Mouse (Mus musculus) activated CD4-positive, CD25-positive, alpha-beta regulatory T cell, adult 4 months (primary cell): Measurements from ENCODE around the gene Slit3. TPM values are rescaled to one million over a fixed set of nuclear protein-coding genes. Genes with fewer than 3 reads are reported as not detected.

ENCODE experiments used
- ATAC-seq: one replicate; pipeline ENCODE4 v1.8.0; 2017
- polyA plus RNA-seq, 2 experiments: library from polyadenylated mRNA; unstranded; fragments of 100-300 nt; shearing (Covaris generic); gene quantifications; one replicate each; pipeline ENCODE4 v1.2.1; 2017

Gene Slit3
- polyA plus RNA-seq, 2 experiments from 2014 or later, result not detected

DNA sequence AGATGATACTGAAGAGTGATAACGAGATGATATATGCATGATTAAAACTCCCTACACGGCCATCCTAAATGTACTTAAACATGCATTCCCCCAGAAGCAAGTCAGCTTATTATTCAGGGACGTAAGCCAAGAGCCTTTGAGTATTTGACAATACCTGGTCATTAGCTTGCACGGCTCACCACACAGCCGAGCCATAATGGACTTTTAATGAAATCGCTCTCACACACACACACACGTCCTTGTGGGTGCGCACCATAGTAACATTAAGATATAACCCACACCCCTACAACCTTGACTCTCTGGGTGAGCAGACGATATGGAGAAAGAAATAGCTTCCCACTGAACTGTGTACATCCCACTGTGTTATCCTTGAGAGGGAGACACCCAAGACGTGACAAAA, 82.6 kb downstream of the Slit3 start:
- no peak for ATAC-seq

DNA sequence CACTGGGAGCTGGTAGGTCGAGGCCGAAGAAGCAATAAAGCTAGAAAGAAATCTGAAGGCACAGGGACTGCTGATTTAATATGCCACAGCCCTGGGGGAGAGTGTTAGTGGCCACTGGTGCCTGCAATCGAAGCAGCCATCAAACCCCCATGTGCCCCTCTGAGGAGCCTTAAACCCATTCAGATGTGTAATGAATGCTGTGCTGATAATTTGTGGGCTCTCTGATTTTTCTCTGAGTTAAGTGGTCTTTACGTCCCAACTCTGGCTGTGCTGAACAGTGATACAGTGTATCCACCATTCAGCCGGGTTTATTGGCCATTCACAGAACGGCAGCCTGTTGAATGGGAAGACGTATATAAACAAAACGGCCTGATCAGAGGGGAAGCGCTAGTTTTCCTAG, 83.1 kb downstream of the Slit3 start:
- no peak for ATAC-seq

DNA sequence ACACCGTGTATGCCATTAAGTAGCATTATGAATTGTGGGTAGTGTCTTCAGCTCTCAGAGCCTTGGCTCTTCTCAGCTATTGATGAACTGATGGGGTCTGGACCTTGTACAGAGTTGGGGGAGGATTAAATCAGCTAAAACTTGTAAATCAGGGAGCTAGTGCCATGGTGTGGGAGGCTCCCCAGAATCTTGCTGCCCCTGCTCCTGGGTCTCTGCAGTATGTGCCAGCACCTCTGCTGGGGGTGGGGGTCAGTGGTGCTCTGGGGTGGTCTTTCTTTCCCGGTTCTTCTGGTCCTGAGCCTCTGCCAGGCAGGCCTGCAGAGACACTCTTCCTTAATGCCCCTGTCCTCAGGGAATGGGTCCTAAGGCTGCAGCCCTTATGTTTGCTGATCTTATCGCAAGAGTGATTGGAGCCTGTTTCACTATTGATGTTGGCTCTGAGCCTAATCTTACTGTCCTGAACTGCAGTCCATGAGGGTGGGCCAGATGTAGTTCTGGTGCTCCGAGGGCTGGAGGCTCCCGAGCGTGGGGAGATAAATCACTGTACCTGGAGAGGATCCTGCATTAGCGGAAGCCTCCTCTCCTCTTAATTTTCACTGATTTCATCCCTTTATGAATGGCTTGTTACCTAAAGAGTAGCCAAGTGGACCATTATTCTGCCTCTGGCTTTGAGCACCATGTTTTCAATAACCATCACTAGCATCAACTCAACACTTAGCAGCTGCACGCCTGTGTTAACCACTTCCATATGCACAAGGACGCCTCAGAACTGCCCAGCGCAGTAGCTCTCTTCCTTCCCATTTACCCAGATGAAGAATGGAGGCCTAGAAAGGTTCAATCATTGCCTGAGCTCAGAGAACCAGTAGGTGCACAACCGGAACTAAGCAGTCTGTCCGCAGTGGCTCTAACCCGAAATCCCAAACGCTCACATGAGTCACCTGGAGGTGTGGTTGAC, 90.0 kb downstream of the Slit3 start:
- no peak for ATAC-seq

DNA sequence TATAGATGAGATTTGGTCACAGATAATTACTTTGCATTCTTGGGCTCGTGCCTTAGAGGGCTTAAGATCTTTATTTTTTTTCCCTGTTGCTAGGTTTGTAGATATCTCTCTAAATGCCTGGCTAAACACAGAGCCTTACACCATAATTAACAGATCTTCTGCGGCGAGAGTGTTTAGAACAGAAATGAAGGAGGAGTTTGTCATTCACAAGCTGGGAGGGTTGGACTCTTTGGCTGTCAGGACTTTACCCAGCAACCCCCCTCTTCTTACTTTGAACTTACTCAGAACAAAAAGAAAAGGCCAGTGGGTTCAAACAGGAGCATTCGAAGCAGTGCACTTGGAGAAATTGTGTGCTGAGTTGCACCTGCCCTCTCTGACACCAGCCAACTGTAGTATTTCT, 103.0 kb downstream of the Slit3 start:
- ATAC-seq, result no peak

DNA sequence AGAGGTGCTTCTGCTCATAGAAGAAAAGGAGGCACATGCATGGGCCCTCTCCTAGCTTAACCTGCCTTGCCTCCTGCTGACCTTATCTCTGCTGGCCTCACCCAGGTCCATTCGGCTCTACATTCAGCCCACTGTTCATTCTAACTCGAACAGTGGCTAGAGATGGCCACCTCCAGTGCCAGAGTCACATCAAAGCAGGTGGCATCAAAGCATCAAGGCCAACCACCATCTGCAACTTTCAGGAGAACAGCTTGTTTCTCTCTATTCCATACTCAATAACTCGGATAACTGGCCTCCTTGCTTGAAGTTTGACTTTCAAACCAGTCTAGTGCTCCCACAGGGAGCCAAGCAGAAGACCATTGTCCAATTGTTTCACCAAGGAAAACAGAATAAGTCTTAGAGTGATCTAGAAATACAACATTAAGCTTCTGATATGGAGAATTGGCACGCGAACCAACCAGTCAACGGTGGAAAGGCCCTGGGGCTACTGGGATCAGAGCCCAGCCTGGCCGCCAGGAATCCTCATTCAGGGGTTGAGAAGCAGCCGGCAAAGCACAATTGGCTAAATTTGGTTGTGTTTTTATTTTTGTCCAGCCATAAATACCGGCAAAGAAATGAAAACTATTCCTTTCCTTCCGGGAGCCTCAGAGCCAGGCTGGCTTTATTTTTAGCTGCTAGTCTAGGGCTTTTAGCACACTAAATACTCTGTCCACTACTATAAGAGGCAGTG, 110.5 kb downstream of the Slit3 start:
- no peak for ATAC-seq

DNA sequence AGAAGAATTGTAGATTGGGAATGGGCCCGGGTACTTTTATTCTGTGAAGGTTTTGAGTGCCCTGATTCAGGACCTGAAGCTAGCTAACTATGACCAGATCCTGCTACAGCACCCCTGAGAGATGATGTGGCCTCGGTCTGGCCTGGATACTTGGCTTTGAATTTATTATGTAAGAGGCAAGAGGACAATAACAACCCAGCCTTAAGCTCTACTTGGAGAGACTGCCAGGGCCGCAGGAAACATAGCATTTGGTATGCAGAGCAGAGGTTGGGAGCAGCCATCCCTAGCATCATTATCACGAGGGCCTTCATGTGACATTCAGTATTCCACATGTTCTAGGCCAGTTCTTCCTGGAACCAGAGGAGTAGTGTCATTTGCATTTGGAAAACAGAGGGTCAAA, 111.3 kb downstream of the Slit3 start:
- no peak for ATAC-seq

DNA sequence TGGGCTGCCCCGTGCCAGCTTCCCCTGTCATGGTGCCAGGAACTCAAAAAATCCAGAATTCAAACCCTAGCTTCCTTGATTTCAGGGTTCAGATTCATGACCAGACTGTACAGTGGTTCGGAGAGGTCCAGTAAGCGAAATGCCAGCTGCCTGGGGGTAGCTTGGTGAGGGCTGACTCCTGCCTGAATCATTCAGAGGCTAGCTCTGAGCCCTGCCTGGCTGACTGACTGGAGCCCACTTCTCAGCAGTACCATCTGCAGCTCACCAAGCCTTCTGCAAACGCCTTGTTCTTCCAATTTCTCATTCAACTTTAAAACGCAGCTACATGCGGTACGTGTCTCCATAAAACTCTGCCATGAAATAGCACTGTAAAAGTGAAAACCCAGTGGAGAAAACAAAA, 120.4 kb downstream of the Slit3 start:
- ATAC-seq, result no peak

DNA sequence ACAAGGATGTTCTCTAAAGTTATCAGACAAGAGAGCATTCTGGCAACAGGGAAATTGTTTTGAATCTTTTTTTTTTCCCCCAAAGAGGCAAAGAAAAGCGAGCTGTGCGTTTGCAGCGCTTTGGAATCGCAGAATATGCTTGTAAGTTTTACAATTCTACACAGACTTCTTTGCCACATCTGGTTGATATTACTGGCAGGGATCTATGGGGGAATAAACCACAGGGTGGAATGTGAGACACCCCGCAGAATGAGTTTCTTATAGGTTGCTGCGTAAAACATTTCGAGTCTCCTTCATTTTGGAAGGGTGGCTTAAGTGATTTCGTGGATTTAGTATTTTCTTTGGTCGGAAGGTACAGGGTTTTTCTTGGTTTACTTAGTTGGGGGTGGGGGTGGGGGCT, 122.6 kb downstream of the Slit3 start:
- no peak for ATAC-seq

DNA sequence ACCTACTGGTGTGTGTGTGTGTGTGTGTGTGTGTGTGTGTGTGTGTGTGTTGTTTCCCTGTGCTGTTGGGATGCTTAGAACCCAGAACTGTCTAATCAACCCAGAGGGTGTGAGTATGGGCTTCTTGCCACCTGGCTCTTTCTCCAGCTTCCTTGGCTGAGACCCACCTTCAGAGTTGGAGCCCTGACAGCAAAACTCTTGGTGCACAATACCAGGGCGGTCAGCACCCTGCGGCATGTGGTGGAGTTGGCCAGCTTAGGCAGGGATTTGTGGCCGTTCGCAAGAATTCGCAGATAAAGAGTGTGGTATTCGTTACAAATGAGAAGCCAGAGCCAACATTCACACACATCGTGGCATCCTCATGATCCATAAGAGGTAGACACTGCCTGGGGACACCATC, 123.5 kb downstream of the Slit3 start:
- no peak for ATAC-seq

DNA sequence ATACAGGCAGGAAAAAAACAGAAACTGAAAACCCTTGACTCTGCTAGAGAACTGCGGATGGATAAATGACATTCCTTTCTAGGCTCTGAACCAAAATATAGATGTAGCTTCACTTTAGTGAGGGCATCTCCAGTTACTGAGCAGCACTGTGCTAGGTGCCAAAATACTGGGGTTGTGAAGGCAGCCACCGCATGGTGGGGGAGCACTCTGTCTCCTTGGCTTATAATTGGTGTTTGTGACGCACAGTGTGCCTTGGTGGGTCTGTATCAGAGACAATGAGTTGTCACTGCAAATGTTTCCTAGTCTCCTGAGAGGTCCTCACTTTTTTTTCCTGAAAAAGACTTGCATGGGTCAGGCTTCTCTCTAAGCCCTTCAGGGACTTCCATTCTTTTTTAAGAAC, 125.6 kb downstream of the Slit3 start:
- no peak for ATAC-seq

DNA sequence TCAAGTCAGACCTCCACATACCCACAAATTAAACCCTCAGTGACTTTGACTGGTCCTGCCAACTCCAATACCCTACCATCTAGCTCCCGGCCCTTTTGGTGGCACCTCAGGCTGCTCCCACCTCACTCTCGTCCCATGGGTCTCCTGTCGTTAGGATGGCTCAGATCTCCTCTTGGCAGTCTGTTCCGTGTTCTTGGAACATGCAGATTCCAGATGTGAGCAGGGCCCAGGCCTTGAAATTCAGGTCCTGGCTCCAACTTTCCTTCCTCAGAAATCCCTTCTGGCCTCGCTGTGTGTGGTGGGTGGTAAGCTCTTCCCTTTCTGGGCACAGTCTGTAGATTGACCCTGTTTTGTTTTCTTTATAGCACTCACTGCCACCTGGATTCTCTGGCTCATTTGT, 127.1 kb downstream of the Slit3 start:
- ATAC-seq, result no peak

DNA sequence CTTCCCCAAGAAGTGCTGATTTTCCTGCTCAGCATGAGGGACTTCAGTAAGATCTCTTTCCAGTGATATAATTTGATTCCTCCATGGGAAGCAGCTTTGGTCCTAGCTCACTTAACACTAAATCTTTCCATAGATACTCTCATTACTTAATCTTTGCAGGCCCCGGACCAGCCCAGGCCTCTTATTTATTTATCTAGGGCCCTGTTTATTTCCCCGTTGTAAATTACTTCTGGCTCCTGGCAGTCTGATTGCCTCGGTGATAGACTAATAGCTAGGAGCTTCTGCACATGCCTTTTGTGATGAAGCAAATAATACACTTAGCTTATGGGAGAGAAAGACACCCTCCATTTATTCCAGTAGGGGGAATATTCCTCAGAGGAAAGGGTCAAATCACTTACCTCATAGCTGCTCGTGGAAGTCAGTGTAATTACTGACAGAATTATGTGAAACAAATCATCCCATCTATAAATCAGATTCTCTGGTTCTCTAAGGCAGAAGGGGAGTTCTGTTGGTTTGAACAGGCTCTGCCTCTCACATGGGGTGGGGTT, 129.9 kb downstream of the Slit3 start:
- ATAC-seq, result no peak

DNA sequence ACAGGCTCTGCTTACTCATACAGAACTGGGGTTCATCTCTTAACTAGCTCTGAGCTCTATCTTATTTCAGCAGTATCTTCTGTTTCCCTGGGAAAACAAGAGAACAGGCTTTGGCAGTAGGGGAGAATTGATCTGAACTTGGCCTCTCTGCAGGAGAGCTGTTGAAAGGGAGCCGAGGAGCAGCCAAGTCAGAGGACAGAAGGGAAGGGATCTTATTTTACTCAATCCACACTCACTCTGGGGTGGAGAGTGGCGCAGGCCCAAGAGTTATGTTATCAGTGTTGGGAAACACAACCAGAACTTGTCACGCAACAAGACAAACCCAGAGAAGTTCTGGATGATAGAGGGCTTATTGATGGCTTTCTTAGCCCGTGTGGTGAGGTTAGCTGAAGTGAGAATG, 130.9 kb downstream of the Slit3 start:
- no peak for ATAC-seq

DNA sequence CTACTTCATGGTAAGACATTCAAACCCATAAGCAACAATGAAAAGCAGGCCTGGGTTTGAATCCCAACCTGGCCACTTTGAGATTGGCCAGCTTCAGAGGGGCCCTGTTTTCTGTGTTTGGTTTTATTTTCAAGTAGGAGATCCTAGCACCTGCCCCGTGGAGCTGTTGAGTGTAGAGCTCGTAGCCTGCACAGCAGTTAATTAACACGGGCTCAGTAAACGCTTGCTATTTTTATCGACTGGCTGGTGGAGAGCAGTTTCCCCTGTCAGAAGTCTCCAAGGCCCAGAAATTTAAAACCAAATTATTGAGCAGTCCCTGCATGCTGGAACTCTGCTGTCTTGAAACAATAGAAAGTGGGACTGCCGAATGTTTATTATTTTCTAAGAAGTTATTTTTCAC, 136.3 kb downstream of the Slit3 start:
- ATAC-seq, result no peak

DNA sequence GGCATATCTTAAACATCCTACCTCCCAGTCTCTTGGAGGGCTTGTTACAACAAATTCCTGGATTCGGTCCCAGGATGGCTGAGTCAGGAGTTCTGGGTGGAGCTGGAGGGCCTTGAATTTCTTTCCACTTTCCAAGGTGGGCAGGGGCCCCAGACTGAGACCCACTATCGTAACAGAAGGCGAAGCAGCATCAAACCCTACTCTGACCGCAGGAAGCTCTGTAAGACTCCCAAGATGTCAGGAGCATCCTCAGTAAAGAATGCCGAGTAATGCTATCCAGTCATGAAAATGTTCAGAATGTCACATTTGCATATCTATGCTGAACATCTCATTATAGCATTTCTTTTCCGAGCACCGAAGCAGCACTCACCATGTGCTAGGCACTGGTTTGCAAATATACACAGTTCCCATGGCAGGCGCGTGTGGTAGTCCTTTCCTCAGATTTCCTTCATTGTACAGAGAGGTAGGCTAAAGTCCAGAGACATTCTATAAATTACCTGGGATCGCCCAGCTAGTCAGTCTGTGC, 140.6 kb downstream of the Slit3 start:
- no peak for ATAC-seq

DNA sequence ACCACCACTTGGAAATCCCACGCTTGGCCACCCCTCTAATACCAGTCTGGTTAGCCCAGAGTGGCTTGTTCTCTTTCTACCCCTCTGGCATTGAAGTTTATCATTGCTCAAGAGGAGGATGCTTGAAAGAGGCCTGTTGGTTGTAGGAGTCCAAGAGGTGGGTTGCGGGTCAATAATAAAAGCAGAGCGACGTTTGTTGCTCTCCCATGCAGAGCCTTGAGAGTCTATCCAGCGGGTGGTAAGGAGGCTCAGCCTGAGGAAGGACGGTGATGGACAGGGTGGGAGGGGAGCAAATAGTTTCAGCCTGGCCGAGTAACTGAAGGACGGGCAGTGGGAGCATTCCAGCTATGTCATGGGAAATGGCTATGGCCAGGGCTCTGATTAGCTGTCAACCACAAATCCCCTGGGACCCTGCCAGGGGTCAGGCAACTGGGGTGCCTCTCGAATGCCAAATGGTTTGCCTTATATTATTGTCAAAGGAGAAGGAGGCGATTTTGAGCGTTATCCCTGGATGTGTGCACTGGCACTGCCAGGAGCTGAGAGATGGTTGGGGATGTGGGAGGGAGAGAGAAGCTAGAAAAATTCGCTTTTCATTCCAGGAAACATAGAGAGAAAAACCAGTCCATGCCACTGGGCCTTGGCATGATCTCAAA, 141.4 kb downstream of the Slit3 start:
- no peak for ATAC-seq

DNA sequence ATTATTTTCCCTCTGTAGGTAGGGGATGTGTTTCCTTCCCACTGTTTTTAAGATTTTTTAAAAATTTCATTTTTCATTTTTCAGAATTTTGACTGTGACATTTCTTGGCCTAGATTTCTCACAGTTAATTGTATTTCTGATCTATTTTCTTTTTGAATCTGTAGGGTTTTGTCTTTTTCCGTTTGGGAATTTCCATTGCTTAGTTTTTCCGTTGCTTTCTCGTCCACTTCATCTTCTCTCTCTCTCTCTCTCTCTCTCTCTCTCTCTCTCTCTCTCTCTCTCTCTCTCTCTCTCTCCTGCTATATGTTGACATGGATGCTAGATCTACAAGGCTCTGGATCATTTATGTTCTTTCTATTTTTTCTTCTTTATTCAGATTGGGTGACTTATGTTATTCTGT, 143.7 kb downstream of the Slit3 start:
- no peak for ATAC-seq

DNA sequence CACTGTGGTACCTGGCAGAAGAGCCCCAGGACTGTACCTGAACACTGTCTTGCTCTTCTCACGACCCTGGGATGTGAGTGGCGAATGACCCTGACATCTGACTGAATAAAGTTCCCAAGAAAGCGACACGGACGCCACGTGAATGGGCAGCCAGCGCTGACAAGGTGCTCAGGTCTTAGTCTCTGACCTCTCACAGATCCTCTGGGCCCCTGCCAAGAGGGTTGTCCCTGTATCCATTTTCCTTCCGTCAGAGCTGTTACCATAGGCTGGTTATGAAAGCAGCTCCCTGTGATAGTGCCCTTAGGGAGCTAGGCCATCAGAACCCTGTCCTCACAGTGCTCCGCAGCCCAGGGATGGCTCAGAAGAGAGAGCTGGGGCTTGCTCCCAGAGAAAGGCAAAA, 149.4 kb downstream of the Slit3 start:
- no peak for ATAC-seq

DNA sequence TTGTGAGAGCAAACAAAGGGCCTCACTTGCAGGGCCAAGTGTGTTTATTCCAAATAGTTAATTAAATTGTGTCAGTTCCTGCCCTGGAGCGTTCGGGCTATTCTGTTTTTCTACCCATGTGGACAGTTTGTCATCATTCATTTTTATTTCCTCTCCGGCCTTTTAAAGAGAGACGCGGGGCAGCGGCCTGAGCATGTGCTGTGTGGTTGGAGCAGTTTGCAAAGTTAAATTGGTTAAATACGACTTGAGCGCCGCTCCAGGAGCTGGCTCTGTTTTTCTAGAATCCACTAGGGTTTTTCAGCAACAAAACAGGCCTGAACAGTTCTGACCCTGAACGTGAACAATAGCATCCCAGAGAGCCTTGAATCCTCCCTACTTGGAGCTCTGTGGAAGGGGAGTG, 152.4 kb downstream of the Slit3 start:
- ATAC-seq, result no peak

DNA sequence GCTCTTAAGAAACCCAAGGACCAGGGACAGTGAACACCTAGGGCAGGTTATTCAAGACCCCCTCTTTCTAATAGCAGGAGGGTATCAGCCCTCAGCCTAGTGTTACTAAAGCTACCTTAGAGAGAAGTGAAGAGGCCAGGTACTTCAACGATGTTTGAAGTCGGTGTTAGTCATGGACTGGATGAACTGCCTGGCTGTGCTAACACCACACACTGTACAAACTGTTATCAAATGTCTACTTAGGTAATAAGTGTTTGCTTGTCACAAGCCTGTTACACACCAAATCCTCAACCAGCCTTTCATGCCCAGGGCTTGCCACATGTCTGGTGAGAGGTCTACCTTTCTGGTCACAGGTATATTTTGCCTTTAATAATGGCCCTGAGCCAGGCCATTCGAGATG, 153.0 kb downstream of the Slit3 start:
- no peak for ATAC-seq

DNA sequence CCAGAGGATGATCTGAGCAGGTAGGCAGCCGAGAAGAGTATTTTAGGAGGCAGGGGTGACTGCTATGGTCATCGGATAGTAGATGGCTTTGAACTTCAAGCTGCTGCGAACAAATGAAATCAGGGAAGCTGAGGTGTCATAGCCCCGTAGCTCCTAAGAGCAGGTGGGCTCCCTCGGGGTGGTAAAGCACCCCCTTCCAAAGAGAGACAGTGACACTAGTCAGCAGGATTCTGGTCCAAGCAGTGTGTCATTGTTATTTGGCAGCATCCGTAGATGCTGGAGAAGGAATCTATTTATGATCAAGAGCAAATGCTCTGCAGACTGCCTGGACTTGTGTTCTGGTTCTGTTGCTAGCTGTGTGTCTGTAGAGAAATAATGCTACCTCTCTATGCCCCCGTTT, 154.3 kb downstream of the Slit3 start:
- no peak for ATAC-seq

DNA sequence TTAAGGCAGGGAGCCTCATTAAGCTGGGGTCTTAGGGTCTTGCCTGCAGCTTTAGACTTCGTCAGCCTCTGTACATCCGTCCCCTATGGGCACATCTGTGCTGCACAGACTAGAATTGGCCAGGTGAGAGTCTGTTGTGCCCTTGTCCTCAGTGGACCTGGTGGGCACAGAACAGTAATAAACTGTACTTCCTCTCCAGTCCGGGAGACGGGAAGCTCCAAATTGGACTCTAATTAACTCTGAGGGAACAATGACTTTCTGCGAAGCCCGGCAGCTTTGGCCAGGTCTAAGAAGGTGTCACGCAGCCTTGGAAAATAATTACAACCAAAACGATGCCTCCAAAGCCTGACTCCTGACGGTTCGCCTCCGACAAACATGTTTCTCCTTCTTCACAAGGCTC, 155.0 kb downstream of the Slit3 start:
- no peak for ATAC-seq

DNA sequence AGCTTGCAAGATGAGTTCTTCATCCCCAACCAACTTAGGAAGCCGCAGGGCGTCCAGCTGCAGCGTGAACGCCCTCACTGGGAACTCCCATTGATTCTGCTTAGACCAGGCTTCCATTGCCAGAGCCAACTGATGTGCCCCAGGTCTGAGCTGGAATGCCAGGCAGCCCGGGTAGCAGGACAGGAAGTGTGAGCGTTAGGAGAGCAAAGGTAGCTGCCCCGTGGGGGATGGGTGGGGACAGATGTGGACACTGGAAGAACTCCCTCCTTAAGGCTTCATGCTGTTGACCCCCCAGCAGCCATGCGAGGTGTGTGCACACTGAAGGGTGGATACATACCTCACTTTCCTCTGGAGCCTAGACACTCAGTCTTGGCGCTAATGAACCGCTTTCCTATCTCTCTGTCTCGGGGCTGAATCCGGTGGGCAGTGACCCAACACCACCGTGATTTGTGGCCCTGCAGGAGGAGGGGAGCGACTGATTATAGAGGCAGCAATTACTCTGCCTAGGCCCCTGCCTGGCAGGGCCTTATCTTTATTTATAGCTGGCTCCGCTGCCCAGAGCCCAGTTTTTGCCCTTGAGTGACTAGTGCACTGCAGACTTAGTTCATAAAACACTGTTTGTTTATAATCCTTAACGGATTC, 157.2 kb downstream of the Slit3 start:
- ATAC-seq, result no peak
